Mouse (Mus musculus) embryo, embryonic 11 days (tissue): Measurements from ENCODE around the gene Pmis2.

ENCODE experiments used
- DNase-seq: peaks from one replicate; pipeline ENCODE4 v3.0.0-alpha.2; 2015

Pmis2 gene

GRCm38 (mm10) chr7:30671480-30671879 lies at the start of gene Pmis2:
TSS of gene Pmis2 (minus strand) at chr7:30671605.
- no peak for DNase-seq

GRCm38 (mm10) chr7:30719669-30720068 lies 48.3 kb upstream of the Pmis2 start:
- DNase-seq: no peak

- DNase-seq: no peak
Observed at GRCm38 (mm10) chr7:30717716-30718046, 46.3 kb upstream of the Pmis2 start.

GRCm38 (mm10) chr7:30717006-30717715 lies 45.8 kb upstream of the Pmis2 start:
- peak; percentile 93 for DNase-seq

- no peak for DNase-seq
Observed at GRCm38 (mm10) chr7:30711942-30712341, 40.5 kb upstream of the Pmis2 start, which contains the start of gene Atp4a. TSS of gene Atp4a (plus strand) at chr7:30712209.

- no peak for DNase-seq
Observed at GRCm38 (mm10) chr7:30707441-30707840, 36.0 kb upstream of the Pmis2 start.

GRCm38 (mm10) chr7:30706214-30706882 lies 34.9 kb upstream of the Pmis2 start:
- DNase-seq: no peak

- DNase-seq: peak; percentile 42
Observed at GRCm38 (mm10) chr7:30698589-30698988, 27.2 kb upstream of the Pmis2 start, which contains the start of gene 2200002J24Rik. TSS of gene 2200002J24Rik (plus strand) at chr7:30698926.

- no peak for DNase-seq
Observed at GRCm38 (mm10) chr7:30698101-30698500, 26.7 kb upstream of the Pmis2 start.

GRCm38 (mm10) chr7:30688325-30688724 lies 16.9 kb upstream of the Pmis2 start:
- no peak for DNase-seq

- no peak for DNase-seq
Observed at GRCm38 (mm10) chr7:30683425-30683824, 12.0 kb upstream of the Pmis2 start.

- no peak for DNase-seq
Observed at GRCm38 (mm10) chr7:30681897-30682296, 10.5 kb upstream of the Pmis2 start.

- DNase-seq: no peak
Observed at GRCm38 (mm10) chr7:30678263-30678975, 7.0 kb upstream of the Pmis2 start.

- peak; percentile 14 for DNase-seq
Observed at GRCm38 (mm10) chr7:30669229-30669628, 2.2 kb downstream of the Pmis2 start.

- peak; percentile 36 for DNase-seq
Observed at GRCm38 (mm10) chr7:30665321-30665720, 6.1 kb downstream of the Pmis2 start.

GRCm38 (mm10) chr7:30664529-30665200 lies 6.7 kb downstream of the Pmis2 start, which contains the start of gene Haus5:
TSS of gene Haus5 (minus strand) at chr7:30664994.
- DNase-seq: peak; percentile 95

GRCm38 (mm10) chr7:30649591-30650540 lies 21.5 kb downstream of the Pmis2 start, which contains the start of gene Rbm42:
TSS of gene Rbm42 (minus strand) at chr7:30650317.
- peak; percentile 99 for DNase-seq

GRCm38 (mm10) chr7:30639083-30639482 lies 32.3 kb downstream of the Pmis2 start:
- peak; percentile 26 for DNase-seq

- peak; percentile 13 for DNase-seq
Observed at GRCm38 (mm10) chr7:30636395-30636794, 35.0 kb downstream of the Pmis2 start.

GRCm38 (mm10) chr7:30635752-30636151 lies 35.7 kb downstream of the Pmis2 start, which contains the start of gene Etv2:
TSS of gene Etv2 (minus strand) at chr7:30635852.
- DNase-seq: no peak

- DNase-seq: peak; percentile 80
Observed at GRCm38 (mm10) chr7:30634621-30635020, 36.8 kb downstream of the Pmis2 start.
